Mouse (Mus musculus): ENCODE data around the gene Olfr1436.

DNA sequence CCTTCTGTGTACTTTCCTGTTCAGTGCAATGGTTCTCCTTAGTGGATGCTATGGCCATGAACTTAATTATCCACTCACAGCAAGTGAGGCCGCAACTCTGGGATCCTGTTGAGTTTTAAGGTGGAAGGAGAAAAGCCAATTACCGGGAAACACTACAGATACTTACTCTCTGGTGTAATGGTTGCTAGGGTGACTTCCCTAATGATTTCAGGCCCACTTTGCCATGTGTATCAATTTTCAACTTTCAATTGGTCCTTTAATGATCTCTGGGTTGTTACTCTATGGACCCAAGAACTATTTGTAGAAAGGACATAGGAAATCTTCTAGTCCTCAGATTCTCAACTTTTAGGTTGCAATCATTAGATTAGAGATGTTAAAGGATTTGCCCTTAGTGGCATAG is 26.1 kb upstream of the Olfr1436 start, which contains the start of gene Olfr1437:
- no peak for TF ChIP-seq CTCF (IDR thresholded peaks at IDR 0.05; ENCODE audit: low read depth, low read length)
- no peak for TF ChIP-seq POLR2A (IDR thresholded peaks at IDR 0.05; ENCODE audit: extremely low read depth, insufficient read depth, low read length)

Measured in liver, adult 2 months (tissue).